Mouse (Mus musculus) gastrocnemius, postnatal 25 days (tissue): ENCODE data around the gene Dpy19l2. TPM values are rescaled to one million over a fixed set of nuclear protein-coding genes. Genes with fewer than 3 reads are reported as not detected.
"Not testable (repeated sequence)": the region's sequence is repeated elsewhere in the genome, so short reads cannot be mapped to it uniquely, and the experiment has no call there.

Source experiments
- DNase-seq: peaks from one replicate; pipeline ENCODE4 v3.0.0; 2022
- long read RNA-seq, 2 experiments: library from polyadenylated mRNA; stranded (forward); transcript quantifications; one replicate each; pipeline ENCODE4 v2.0.0; 2021
- total RNA-seq, 2 experiments: library from RNA; stranded (reverse); gene quantifications; 1 replicate in 1 of 2; 2 replicates in 1 of 2; pipeline ENCODE4 v1.2.3; 2021

Dpy19l2 gene
- not detected for total RNA-seq
- long read RNA-seq, experiment 1: 0 reads
- long read RNA-seq, experiment 2: 0 reads

DNA sequence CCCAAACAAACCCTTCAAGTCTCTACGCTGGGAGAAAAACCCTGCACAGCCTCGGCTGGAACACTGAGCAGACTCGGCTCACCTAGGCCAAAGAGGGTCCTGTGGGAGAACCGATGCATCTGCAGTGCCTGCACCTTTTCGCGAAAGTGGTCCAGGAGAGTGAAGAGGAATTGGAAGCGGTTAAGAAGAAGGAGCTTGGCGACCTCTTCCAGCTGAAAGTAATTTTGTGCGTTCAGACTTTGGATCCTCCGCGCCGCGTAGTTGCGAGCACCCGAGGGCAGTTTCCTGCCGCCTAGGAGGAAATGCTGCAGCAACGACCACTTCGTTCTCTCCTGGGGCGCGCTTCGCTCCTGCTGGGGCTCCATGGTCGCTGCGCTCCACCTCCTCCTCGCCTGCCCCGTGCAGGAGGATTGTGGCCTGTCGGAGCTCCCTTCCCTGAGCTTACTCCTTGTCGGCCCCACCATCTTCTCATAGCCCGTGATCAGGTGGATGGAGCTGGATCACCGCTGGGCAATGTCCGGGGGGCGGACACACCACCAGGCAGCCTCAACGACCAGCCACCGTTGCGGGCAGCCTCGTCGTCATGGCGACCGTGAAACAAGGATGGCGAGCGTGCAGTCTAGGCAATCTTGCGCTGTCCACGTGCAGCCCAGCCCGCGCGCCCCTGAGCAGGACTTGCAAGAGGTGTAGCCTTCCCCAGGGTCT, at the start of gene Dpy19l2:
Gene Dpy19l2, minus strand, starts transcription at position 594 of the 705 bp plus-strand sequence.
- DNase-seq: no peak

DNA sequence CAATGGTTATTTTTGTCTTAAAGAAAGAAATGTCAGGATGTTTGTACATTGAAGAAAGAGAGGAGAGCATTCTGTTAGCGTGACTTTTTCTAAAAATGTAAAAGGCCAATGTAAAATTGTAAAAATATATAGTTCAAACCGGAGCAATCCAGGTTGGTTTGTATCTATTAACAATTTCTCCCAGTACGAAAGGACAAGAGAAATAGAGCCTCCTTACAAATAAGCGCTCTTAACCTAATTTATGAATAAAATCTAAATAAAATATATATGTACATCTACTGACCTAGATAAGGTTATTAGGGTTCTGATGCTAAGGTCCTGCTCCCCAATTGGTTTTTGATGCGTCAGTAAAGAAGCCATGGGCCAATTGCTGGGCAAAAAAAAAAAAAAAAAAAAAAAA, 48.9 kb upstream of the Dpy19l2 start:
- no peak for DNase-seq

DNA sequence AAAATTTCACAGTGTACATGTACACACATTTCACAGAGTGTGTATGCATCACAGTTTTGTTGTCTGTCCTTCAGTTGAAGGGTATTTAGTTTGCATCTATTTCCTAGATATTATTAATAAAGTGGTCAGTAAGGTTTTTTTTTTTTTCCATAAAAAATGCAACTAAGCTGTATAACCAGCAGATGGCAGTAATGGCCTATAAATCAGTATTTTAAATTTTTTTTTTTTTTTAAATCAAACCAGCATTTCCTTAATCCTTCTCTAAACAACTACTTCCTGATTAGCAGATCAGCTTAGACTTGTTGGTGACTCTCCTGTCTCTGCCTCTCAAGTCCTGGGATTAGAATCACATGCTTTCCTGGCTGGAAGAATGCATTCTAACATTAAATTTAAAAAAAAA, 5.2 kb upstream of the Dpy19l2 start:
- DNase-seq: no peak

DNA sequence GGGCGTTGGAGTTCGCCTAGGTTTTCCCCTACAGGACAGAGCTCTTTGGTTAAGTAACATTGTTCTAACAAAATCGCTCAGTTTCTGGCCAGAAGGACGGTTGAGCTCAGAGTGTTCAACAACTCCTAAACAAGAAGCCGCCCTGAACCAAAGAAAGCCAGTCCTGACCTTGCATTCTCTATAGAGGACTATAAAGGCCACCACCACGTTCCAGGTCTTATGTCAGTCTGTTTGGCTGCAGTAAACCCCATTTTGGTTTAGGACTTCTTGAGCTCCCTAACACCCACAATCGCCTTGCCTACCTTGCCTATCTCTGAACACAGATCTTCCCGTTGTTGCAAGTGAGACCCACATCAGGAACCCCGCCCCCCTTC, 299 bp upstream of the Dpy19l2 start:
- DNase-seq: no peak

DNA sequence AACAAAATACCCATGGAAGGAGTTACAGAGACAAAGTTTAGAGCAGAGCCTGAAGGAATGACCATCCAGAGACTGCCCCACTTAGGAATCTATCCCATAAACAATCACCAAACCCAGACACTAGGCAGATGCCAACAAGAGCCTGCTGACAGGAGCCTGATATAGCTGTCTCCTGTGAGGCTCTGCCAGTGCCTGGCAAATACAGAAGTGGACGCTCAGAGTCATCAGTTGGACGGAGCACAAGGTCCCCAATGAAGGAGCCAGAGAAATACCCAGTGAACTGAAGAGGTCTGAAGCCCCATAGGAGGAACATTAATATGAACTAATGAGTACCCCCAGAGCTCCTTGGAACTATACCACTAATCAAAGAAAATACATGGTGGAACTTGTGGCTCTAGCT, 58.8 kb downstream of the Dpy19l2 start:
- DNase-seq: not testable (repeated sequence)

DNA sequence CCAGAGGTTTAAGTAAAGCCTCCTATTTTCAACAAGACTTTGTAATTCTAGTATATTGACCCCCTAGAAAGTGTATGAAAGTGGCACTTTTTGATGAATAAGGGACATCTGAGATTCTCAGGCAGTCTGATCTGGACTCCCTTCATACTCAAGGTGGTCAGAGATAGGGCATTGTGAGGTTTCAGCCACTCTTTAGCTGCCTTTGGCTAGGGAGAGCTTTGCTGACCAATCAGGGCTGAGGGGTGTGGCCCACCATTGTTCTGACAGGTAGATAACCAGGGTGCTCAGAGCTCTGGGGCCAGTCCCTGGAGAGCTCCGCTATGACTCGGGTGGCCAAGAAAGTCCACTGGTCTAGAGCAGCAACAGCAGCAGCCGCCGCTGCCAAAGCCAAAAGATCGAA, 71.2 kb downstream of the Dpy19l2 start, which contains the start of gene Cypt4:
Gene Cypt4, plus strand, starts transcription at position 301 of the 400 bp plus-strand sequence.
- DNase-seq: no peak

DNA sequence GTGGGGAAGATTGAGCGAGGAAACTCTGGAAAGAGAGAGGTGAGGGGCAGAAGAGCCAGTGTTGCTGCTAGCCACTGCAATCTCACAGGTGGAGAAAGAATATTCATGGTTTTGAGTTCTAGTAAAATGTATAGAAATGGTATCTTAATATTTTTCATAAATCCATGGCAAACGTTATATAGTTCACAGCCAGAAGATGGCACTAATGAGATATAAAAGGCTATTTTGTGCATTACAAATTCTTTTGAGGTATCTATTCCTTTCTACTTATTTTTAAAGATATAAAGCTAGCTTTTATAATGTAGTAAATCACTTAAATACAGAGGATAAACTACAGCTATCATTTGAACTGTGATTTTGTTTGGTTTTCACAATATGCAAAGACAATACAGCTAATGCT, 157.9 kb downstream of the Dpy19l2 start:
- no peak for DNase-seq

DNA sequence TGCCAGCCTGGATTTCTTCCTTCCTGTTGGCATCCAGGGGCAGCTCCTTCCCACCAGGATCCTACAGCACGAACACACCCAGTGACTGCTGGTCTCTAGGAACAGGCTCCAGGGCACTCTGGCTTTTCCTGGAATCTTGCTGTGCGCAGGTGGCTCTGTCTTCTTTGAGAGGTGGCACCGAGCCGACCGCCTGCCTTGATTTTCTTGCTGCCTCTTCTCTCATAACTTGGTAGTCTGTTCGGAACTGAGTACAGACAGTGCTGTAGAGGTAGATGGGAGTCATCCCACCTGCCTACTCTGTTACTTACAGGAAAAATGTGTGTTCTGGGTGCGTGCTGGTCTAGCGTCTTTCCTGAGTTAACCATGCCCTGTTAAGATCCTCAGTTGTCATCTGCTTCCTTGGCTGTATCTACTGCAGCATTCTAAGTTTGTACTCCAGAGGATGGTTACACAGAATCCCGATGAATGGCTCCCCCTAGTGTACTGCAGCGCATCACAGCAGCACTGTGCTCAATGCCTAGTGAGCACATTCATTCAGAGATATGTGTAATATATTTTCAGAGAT, 179.4 kb downstream of the Dpy19l2 start:
- DNase-seq: peak; percentile 18

DNA sequence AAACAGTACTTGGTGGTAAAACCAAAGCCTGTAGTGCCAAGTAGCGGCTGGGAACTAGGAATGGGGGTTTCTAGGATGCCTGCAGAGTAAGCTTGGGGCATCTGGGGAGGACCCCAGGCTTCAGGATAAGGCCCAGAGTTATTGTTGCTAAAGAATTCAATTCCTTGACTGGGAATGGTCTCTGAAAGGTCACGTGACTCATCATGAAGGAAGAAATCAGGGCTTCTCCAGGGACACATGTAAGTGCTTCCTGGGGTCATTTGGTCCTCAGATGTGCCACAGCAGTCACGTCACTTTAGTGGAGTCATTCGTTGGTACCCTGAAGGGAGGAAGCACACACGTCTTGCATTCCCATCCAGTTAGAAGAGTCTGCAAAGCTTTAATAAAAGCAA, 182.0 kb downstream of the Dpy19l2 start:
- no peak for DNase-seq

DNA sequence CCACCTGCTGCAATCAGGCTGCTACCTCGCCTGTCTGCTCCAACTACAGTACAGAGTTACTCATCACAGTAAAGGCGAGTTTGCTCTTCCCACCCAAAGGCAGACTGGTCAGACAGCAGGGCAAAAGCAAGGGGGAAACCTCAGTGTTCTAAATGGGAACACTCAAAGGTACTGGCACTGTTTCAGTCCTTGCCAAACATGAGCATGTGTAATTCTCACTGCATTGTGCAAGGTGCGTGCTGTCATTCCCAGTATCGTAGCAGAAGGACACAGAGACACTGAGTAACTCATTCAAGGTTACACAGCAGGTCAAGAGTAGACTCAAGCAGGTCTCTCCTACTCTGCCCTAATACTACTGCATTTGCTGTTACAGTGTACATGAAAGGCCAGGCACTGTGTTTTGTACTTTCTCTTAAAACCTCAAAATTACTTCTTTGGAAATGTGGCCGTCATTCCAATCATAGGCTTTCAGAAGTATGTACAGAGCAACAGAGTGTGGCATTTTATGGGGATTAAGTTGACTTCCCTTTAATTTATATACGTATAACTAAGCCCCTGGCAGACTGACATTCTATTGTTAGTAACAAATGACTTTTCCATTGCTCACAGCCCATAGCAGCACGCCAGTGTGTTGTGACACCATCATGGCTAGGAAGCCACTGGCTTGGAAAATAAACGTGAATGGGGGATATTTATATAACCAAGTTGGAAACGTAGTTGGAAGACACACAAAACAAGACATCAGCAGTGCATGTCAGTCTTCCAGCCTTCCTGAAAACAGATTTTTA, 182.6 kb downstream of the Dpy19l2 start:
- DNase-seq: no peak

DNA sequence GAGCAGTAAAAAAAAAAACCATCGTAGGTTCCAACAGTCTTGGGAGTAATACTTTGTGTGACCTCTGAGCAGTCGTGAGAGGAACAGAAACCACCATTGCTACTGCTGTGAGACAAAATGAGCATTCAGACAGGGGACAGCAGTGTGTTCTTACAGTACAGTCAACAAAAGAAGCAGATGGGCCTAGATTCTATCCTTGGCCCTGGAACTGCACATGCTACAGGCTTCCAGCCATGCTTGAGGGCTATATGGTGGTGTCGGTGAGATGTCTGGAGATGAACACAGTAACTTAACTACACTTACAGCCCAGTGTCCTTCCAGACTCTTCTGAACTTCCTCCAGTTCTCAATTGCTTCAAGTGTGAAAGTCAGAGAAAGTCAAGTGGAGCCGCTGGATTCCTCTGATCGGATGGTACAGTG, 184.0 kb downstream of the Dpy19l2 start:
- no peak for DNase-seq

DNA sequence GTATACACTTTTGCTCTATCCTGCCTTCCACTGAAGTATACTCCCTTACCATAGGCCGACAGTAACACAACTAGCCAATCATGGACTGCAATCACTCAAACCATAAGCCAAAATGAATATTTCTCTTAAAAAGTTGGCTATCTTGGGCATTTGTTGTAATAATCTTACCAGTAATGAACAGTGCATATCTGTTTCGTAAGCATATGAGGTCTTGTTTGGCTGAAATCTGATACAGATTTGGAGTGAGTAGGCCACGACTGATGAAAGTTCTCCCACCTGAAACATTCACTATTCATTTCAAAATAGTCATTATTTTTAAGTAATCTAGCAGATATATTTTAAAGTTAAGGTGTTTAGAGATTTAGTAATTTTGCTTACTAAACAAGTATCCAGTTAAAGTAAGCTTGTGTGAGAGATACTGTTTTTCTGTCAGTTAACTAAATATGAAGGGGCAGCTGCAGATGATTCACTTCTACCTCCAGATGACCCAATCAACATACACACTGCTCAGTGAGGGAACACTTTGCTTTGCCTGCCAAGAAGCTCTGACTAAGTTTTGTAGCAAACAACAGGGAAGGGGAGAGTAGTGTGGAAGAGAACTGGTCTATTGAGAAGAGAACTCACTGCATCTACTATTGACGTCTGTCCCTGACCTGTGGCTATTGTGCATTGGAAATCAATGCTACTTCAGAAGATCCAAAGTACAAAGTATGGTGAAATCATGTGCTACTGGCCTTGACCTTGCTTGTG, 184.5 kb downstream of the Dpy19l2 start:
- DNase-seq: no peak

DNA sequence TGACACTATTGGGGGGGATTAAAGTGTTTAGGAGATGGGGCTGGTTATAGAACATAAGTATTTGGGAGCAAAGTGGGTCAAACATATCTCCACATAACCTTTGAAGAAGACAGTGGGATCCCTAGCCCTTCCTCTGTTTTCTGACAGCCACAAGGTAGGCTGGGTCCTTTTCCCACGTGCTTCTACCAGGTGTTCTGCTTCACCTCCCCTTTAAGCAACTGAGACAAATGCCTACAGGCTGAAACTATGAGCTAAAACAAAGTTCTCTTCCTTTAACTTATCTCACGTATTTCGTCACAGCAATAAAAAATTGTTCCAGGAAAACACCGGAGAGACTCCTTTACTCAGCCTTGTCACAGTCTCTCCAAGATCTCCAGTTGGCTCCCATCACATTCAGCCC, 187.2 kb downstream of the Dpy19l2 start:
- no peak for DNase-seq

Other genes with a start within 250 kb of the Dpy19l2 start
- 1 to 10 TPM; 6.2 to 6.6 TPM for gene Dpy19l1, start 193.2 kb downstream of the Dpy19l2 start, total RNA-seq
- gene Cypt4, start 71.1 kb downstream of the Dpy19l2 start, total RNA-seq: not detected
- gene Tbx20, start 78.0 kb upstream of the Dpy19l2 start, total RNA-seq: not detected